Mouse (Mus musculus): ENCODE measurements around the gene Duox1.

- no peak for TF ChIP-seq CTCF (IDR thresholded peaks at IDR 0.05; ENCODE audit: low read depth, low read length)
- no peak for TF ChIP-seq POLR2A (IDR thresholded peaks at IDR 0.05; ENCODE audit: insufficient read depth, low read length)
Measured at GRCm38 (mm10) chr2:122372067-122372466, 56.6 kb downstream of the Duox1 start.

Data from ES-Bruce4 (cell line).